Mouse (Mus musculus): Measurements from ENCODE around the gene Msantd1. TPM values are rescaled to one million over a fixed set of nuclear protein-coding genes. Genes with fewer than 3 reads are reported as not detected.

Gene Msantd1
- polyA plus RNA-seq, 1 experiment from 2014 or later, result 0.95 TPM

- DNase-seq (ENCODE audit: low spot score), result no peak
- peaks cover 20% of the 10 kb centered on the region for H3K4me1 ChIP-seq (replicated peaks; ENCODE audit: control insufficient read depth, insufficient read depth, low read length)
- peak overlapping the region; percentile 22; the same call in 1 of the 2 replicates for H3K27ac ChIP-seq (ENCODE audit: low read depth, low read length)
- no peaks in the 10 kb centered on the region for H3K27me3 ChIP-seq (replicated peaks; ENCODE audit: control insufficient read depth, insufficient read depth, low read length)
- no peak for ATAC-seq (replicated peaks; ENCODE audit: low FRiP score)
- H3K4me3 ChIP-seq (ENCODE audit: low read depth, low read length), result peak overlapping the region; percentile 92
- peak overlapping the region; percentile 97; the same call in 1 of the 2 replicates for H3K9ac ChIP-seq (ENCODE audit: low read depth, low read length)
- WGBS, result 89% methylated on average over 6 of the region's 6 CpGs
- H3K36me3 ChIP-seq (ENCODE audit: control insufficient read depth, insufficient read depth, low read length), result peaks cover 5% of the 10 kb centered on the region; the same call in 1 of the 2 replicates
- H3K4me2 ChIP-seq, result peak overlapping the region; percentile 93
- peaks cover 4% of the 10 kb centered on the region; the same call in 1 of the 2 replicates for H3K9me3 ChIP-seq (ENCODE audit: control insufficient read depth, low read length)
These were observed 42.8 kb downstream of the Msantd1 start for GRCm38 (mm10) chr5:34950486-34951160.

- no peaks in the 10 kb centered on the region for H3K27me3 ChIP-seq (replicated peaks; ENCODE audit: control insufficient read depth, insufficient read depth, low read length)
- H3K9ac ChIP-seq (ENCODE audit: low read depth, low read length), result no peak overlapping the region
- peaks cover 4% of the 10 kb centered on the region; the same call in 1 of the 2 replicates for H3K9me3 ChIP-seq (ENCODE audit: control insufficient read depth, low read length)
- no peak overlapping the region for H3K27ac ChIP-seq (ENCODE audit: low read depth, low read length)
- H3K4me3 ChIP-seq (ENCODE audit: low read depth, low read length), result no peak overlapping the region
- ATAC-seq (replicated peaks; ENCODE audit: low FRiP score) (no peak), DNase-seq (ENCODE audit: low spot score) (no peak)
- WGBS, result 91% methylated on average over 8 of the region's 8 CpGs
- peak overlapping the region; percentile 93; the same call in 1 of the 2 replicates for H3K4me2 ChIP-seq
- peaks cover 26% of the 10 kb centered on the region for H3K4me1 ChIP-seq (replicated peaks; ENCODE audit: control insufficient read depth, insufficient read depth, low read length)
- H3K36me3 ChIP-seq (ENCODE audit: control insufficient read depth, insufficient read depth, low read length), result peaks cover 5% of the 10 kb centered on the region; the same call in 1 of the 2 replicates
These were observed 43.5 kb downstream of the Msantd1 start for GRCm38 (mm10) chr5:34951161-34951834.

- ATAC-seq (replicated peaks; ENCODE audit: low FRiP score), result no peak
- WGBS, result 73% methylated on average over 6 of the region's 6 CpGs
- H3K4me1 ChIP-seq (replicated peaks; ENCODE audit: control insufficient read depth, insufficient read depth, low read length), result peaks cover 40% of the 10 kb centered on the region
These were observed 46.7 kb downstream of the Msantd1 start for GRCm38 (mm10) chr5:34954508-34954907.

GRCm38 (mm10) chr5:34955630-34956029 is 47.8 kb downstream of the Msantd1 start:
- Histone ChIP-seq H3K4me2 (no peak overlapping the region), H3K4me3 (ENCODE audit: low read depth, low read length) (no peak overlapping the region), H3K36me3 (ENCODE audit: control insufficient read depth, insufficient read depth, low read length) (peaks cover 7% of the 10 kb centered on the region; the same call in 1 of the 2 replicates), H3K9me3 (ENCODE audit: control insufficient read depth, low read length) (peaks cover 4% of the 10 kb centered on the region; the same call in 1 of the 2 replicates), H3K27ac (ENCODE audit: low read depth, low read length) (no peak overlapping the region), H3K4me1 (replicated peaks; ENCODE audit: control insufficient read depth, insufficient read depth, low read length) (peaks cover 43% of the 10 kb centered on the region), H3K27me3 (replicated peaks; ENCODE audit: control insufficient read depth, insufficient read depth, low read length) (no peaks in the 10 kb centered on the region), H3K9ac (ENCODE audit: low read depth, low read length) (no peak overlapping the region)
- 42% methylated on average over 5 of the region's 5 CpGs for WGBS
- DNase-seq (ENCODE audit: low spot score) (no peak), ATAC-seq (replicated peaks; ENCODE audit: low FRiP score) (no peak)

More at GRCm38 (mm10) chr5:34954508-34954907, 46.7 kb downstream of the Msantd1 start:
- Histone ChIP-seq H3K27me3 (replicated peaks; ENCODE audit: control insufficient read depth, insufficient read depth, low read length) (no peaks in the 10 kb centered on the region), H3K27ac (ENCODE audit: low read depth, low read length) (no peak overlapping the region), H3K4me2 (no peak overlapping the region), H3K36me3 (ENCODE audit: control insufficient read depth, insufficient read depth, low read length) (peaks cover 7% of the 10 kb centered on the region; the same call in 1 of the 2 replicates), H3K9ac (ENCODE audit: low read depth, low read length) (no peak overlapping the region), H3K9me3 (ENCODE audit: control insufficient read depth, low read length) (peaks cover 4% of the 10 kb centered on the region; the same call in 1 of the 2 replicates), H3K4me3 (ENCODE audit: low read depth, low read length) (no peak overlapping the region)
- DNase-seq (ENCODE audit: low spot score), result no peak

GRCm38 (mm10) chr5:34956151-34956550 is 48.3 kb downstream of the Msantd1 start:
- Histone ChIP-seq H3K4me2 (no peak overlapping the region), H3K4me1 (replicated peaks; ENCODE audit: control insufficient read depth, insufficient read depth, low read length) (peaks cover 45% of the 10 kb centered on the region), H3K27me3 (replicated peaks; ENCODE audit: control insufficient read depth, insufficient read depth, low read length) (no peaks in the 10 kb centered on the region), H3K27ac (ENCODE audit: low read depth, low read length) (no peak overlapping the region), H3K9me3 (ENCODE audit: control insufficient read depth, low read length) (peaks cover 4% of the 10 kb centered on the region; the same call in 1 of the 2 replicates), H3K36me3 (ENCODE audit: control insufficient read depth, insufficient read depth, low read length) (peaks cover 7% of the 10 kb centered on the region; the same call in 1 of the 2 replicates), H3K9ac (ENCODE audit: low read depth, low read length) (no peak overlapping the region), H3K4me3 (ENCODE audit: low read depth, low read length) (no peak overlapping the region)
- WGBS, result 75% methylated on average over 7 of the region's 7 CpGs
- ATAC-seq (replicated peaks; ENCODE audit: low FRiP score) (no peak), DNase-seq (ENCODE audit: low spot score) (no peak)

GRCm38 (mm10) chr5:34957015-34957414 is 49.2 kb downstream of the Msantd1 start:
- peaks cover 4% of the 10 kb centered on the region; the same call in 1 of the 2 replicates for H3K9me3 ChIP-seq (ENCODE audit: control insufficient read depth, low read length)
- DNase-seq (ENCODE audit: low spot score), result no peak
- WGBS, result 81% methylated on average over 2 of the region's 2 CpGs
- no peak overlapping the region for H3K27ac ChIP-seq (ENCODE audit: low read depth, low read length)
- no peak overlapping the region for H3K4me2 ChIP-seq
- peaks cover 52% of the 10 kb centered on the region for H3K4me1 ChIP-seq (replicated peaks; ENCODE audit: control insufficient read depth, insufficient read depth, low read length)
- H3K36me3 ChIP-seq (ENCODE audit: control insufficient read depth, insufficient read depth, low read length), result peaks cover 7% of the 10 kb centered on the region; the same call in 1 of the 2 replicates
- no peak overlapping the region for H3K4me3 ChIP-seq (ENCODE audit: low read depth, low read length)
- H3K27me3 ChIP-seq (replicated peaks; ENCODE audit: control insufficient read depth, insufficient read depth, low read length), result no peaks in the 10 kb centered on the region
- no peak for ATAC-seq (replicated peaks; ENCODE audit: low FRiP score)
- H3K9ac ChIP-seq (ENCODE audit: low read depth, low read length), result no peak overlapping the region

- Histone ChIP-seq H3K36me3 (ENCODE audit: control insufficient read depth, insufficient read depth, low read length) (0 out of 2 replicates have a peak, but pooled peaks cover 2% of the 10 kb centered on the region), H3K4me1 (replicated peaks; ENCODE audit: control insufficient read depth, insufficient read depth, low read length) (peaks cover 48% of the 10 kb centered on the region), H3K9ac (ENCODE audit: low read depth, low read length) (0 out of 2 replicates have a peak overlapping the region, but pooled peaks have one; percentile 2), H3K4me3 (ENCODE audit: low read depth, low read length) (no peak overlapping the region), H3K4me2 (peak overlapping the region; percentile 42; the same call in 1 of the 2 replicates), H3K27me3 (replicated peaks; ENCODE audit: control insufficient read depth, insufficient read depth, low read length) (no peaks in the 10 kb centered on the region), H3K27ac (ENCODE audit: low read depth, low read length) (peak overlapping the region; percentile 80), H3K9me3 (ENCODE audit: control insufficient read depth, low read length) (no peaks in the 10 kb centered on the region)
- WGBS, result 37% methylated on average over 1 of the region's 1 CpGs
- ATAC-seq (replicated peaks; ENCODE audit: low FRiP score), result peak; percentile 98
- peak; percentile 43 for DNase-seq (ENCODE audit: low spot score)
These were observed 52.2 kb downstream of the Msantd1 start for GRCm38 (mm10) chr5:34960021-34960420.

- Histone ChIP-seq H3K9me3 (ENCODE audit: control insufficient read depth, low read length) (no peaks in the 10 kb centered on the region), H3K27ac (ENCODE audit: low read depth, low read length) (no peak overlapping the region), H3K9ac (ENCODE audit: low read depth, low read length) (no peak overlapping the region), H3K27me3 (replicated peaks; ENCODE audit: control insufficient read depth, insufficient read depth, low read length) (no peaks in the 10 kb centered on the region), H3K4me3 (ENCODE audit: low read depth, low read length) (no peak overlapping the region), H3K36me3 (ENCODE audit: control insufficient read depth, insufficient read depth, low read length) (peaks cover 14% of the 10 kb centered on the region), H3K4me1 (replicated peaks; ENCODE audit: control insufficient read depth, insufficient read depth, low read length) (peaks cover 23% of the 10 kb centered on the region), H3K4me2 (no peak overlapping the region)
- ATAC-seq (replicated peaks; ENCODE audit: low FRiP score), result no peak
- 85% methylated on average over 12 of the region's 12 CpGs for WGBS
- no peak for DNase-seq (ENCODE audit: low spot score)
These were observed 57.7 kb downstream of the Msantd1 start for GRCm38 (mm10) chr5:34965531-34965930.

Measured in liver, embryonic 11.5 days (tissue).